Mouse (Mus musculus) macrophage (primary cell): ENCODE measurements around the gene Rab31. TPM values are rescaled to one million over a fixed set of nuclear protein-coding genes. Genes with fewer than 3 reads are reported as not detected.

Source experiments
- H3K27ac ChIP-seq: fragments of 350-480 bp; formaldehyde crosslinking; 2 replicates; pipeline ENCODE4 v1.9.0; 2021
- H3K36me3 ChIP-seq: fragments of 350-480 bp; formaldehyde crosslinking; 2 replicates; pipeline ENCODE4 v1.9.0; 2021; ENCODE audit errors: inconsistent target
- H3K4me3 ChIP-seq: fragments of 350-480 bp; formaldehyde crosslinking; 2 replicates; pipeline ENCODE4 v1.9.0; 2021; ENCODE audit errors: inconsistent target
- H3K79me2 ChIP-seq: fragments of 350-480 bp; formaldehyde crosslinking; 2 replicates; pipeline ENCODE4 v1.9.0; 2021; ENCODE audit errors: inconsistent target
- WGBS: methylation state at CpG from one replicate; pipeline ENCODE4 v1.1.7; 2026; ENCODE audit warnings: inconsistent platforms; ENCODE audit not compliant: missing documents; 5-methylcytosine and 5-hydroxymethylcytosine counted together
- polyA plus RNA-seq: library from polyadenylated mRNA; stranded (reverse); fragments of 250-400 nt; gene quantifications from 3 replicates; pipeline ENCODE4 v1.2.4, GENCODE M21; 2018; ENCODE audit warnings: inconsistent platforms

Gene Rab31
- polyA plus RNA-seq, 1 experiment from 2014 or later, result 93.9 TPM

DNA sequence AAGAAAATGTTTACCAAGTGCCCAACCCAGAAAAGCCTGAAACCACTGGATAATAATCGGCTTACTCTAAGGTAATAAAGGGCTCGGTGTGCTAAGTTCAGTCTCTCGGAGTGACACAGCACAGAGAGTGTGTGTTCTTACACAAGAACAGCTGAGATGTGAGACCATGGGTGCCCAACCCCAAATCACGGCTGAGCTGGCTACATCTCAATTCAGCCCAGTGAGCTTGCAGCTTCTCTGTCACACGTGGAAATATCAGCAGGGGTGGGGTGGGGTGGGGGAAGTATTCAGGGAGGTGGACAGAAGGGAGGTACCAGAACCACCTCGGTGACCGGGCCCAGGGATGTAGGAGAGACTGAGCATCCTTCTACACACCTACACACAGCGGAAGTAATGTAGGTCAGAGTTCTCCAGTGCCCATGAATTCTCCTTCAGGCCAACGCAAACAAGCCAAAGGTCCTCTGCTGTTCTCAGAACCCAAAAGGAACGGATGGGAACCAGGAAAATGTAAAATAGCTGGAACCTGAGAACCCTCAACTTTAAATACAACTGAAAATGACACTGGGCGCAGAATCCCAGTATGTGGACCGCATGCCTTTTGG, 106.7 kb downstream of the Rab31 start:
- Histone ChIP-seq H3K36me3 (peaks cover 16% of the 10 kb centered on the region; the same call in 1 of the 2 replicates), H3K79me2 (peaks cover 27% of the 10 kb centered on the region; the same call in 1 of the 2 replicates), H3K4me3 (no peak overlapping the region), H3K27ac (no peak overlapping the region)
- 88% methylated on average over 12 of the region's 12 CpGs for WGBS

DNA sequence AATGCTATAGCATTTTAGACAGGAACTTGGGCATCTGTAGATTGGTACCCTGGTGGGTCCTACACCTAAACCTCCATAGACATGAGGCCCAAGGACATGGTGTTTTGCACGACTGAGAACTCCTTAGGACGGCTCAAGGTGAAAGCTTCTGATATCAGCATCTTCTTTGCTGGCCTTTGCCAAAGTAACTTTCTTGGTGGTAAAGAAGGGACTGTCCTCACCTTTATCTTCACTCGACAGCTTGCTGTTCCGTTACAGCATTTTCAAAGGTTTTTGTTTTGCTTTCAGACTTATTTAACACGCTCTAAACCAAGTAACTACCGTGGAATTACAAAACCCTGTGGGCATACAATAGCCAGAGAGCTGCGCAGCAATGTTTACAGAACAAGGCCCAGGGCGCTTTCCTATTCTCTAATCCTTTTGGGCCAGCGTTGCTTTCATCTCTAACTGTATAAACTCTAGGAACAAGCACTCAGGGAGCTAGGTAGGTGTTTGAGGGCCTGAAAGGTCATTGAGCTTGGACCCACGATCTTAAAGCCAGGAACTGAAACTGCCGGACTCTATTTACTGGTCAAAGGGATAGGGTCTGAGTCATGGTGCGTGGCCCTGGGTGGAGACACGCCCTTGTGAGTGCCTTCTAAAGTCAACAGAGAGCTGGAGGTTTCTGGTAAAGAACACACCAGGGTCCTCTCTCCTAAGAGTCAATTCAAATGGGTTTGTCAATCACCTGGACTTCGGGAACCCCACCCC, 109.0 kb downstream of the Rab31 start:
- H3K79me2 ChIP-seq, result peaks cover 38% of the 10 kb centered on the region; the same call in 1 of the 2 replicates
- H3K27ac ChIP-seq, result peak overlapping the region; percentile 60
- H3K36me3 ChIP-seq, result peaks cover 16% of the 10 kb centered on the region; the same call in 1 of the 2 replicates
- 70% methylated on average over 14 of the region's 14 CpGs for WGBS
- no peak overlapping the region for H3K4me3 ChIP-seq

DNA sequence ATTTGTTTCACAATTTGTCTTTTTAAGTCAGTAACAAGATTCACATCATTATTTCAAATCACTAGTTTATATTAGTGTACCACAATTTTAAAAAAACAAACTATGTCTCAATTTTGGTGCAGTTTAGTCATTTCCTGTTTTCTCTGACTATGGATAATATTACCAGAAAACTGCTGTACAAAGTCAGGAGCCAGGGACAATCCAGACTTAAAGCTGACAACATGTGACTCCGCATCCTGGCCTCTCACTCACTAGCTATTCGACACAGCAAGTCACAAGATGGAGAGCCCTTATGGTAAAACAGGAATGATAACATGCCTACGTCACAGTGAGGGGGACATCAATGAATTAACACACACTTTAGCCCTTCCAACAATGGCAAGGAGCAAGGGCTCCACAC, 109.9 kb downstream of the Rab31 start:
- H3K79me2 ChIP-seq, result peaks cover 38% of the 10 kb centered on the region; the same call in 1 of the 2 replicates
- WGBS, result 81% methylated on average over 3 of the region's 3 CpGs
- H3K36me3 ChIP-seq, result peaks cover 13% of the 10 kb centered on the region; the same call in 1 of the 2 replicates
- H3K4me3 ChIP-seq, result no peak overlapping the region
- peak overlapping the region; percentile 60 for H3K27ac ChIP-seq

DNA sequence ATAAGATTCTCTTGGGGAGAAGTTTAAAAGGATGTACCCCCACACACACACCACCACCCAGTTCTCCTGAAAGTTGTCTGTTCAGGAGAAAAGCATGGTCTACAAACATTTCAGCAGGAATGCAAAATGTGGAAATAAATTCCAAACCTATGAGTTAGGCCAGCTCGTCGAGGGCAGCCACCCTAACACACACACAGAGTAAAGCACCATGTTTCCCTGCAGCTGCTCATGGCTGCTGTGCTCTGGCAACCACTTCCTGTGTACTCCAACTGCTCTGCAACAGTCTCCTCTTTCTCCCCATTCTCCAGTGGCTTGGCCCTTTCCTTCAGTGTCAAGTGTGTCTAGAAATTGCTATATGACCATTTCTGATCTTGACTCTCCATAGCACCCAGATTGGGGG, 114.1 kb downstream of the Rab31 start:
- no peak overlapping the region for H3K4me3 ChIP-seq
- H3K36me3 ChIP-seq, result peaks cover 19% of the 10 kb centered on the region
- H3K27ac ChIP-seq, result no peak overlapping the region
- H3K79me2 ChIP-seq, result peaks cover 19% of the 10 kb centered on the region; the same call in 1 of the 2 replicates
- WGBS, result 17% methylated on average over 2 of the region's 2 CpGs

DNA sequence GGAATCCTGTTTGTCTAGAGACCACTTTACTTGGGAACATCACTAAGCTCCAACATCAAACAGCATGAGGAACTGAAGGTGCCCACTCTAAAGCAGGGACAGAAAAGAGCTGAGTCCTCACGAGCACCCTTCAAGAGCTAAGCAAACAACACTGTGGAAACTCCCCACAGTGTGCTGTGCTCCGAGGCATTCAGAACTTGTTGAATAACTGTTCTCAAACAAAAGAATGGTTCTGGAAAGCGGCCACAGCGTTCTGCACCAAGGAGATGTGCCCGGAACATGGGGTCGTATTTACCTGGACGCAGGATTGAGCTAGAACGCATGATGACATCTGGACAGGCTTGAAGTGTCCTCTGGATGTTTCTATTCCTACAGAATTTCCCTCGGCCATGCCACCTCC, 114.6 kb downstream of the Rab31 start:
- H3K4me3 ChIP-seq, result no peak overlapping the region
- H3K79me2 ChIP-seq, result peaks cover 17% of the 10 kb centered on the region; the same call in 1 of the 2 replicates
- peaks cover 24% of the 10 kb centered on the region for H3K36me3 ChIP-seq

DNA sequence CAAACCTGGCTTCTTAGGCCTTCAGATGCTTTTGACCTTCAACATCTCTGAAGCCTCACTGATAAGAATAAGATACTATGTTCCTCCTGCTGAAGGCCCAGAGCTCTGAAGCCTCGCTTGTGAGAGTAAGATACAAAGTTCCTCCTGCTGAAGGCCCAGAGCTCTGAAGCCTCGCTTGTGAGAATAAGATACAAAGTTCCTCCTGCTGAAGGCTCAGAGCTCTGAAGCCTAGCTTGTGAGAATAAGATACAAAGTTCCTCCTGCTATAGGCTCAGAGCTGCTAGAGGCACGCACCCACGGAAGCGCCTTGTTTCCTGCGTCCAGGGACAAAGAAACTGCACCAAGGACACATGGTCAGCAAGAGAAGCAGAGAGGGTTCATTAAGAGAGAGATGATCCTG, 115.8 kb downstream of the Rab31 start:
- 83% methylated on average over 5 of the region's 6 CpGs for WGBS
- Histone ChIP-seq H3K79me2 (peaks cover 11% of the 10 kb centered on the region; the same call in 1 of the 2 replicates), H3K27ac (no peak overlapping the region), H3K36me3 (peaks cover 36% of the 10 kb centered on the region), H3K4me3 (no peak overlapping the region)

More for the DNA sequence above, 114.6 kb downstream of the Rab31 start:
- 96% methylated on average over 9 of the region's 9 CpGs for WGBS
- no peak overlapping the region for H3K27ac ChIP-seq

DNA sequence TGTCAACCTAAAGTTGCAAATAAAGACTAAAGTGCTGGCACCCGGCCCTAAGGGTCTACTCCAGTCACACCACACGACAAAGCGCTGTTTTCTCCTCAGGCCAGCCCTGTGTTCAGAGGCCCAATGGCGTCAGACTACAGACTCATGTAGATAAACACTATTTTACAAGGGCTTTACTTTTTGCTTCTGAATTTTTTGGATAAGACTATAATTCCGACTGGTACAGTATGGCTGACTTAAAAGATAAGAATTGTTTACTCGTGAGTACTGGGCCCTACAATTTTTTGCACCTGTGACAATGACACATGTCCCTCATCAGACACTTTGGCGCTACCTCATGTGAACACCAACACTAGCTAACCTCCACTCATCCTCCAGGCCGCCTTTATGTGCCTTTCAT, 116.5 kb downstream of the Rab31 start:
- Histone ChIP-seq H3K27ac (no peak overlapping the region), H3K36me3 (peaks cover 43% of the 10 kb centered on the region)
- WGBS, result 91% methylated on average over 8 of the region's 8 CpGs

DNA sequence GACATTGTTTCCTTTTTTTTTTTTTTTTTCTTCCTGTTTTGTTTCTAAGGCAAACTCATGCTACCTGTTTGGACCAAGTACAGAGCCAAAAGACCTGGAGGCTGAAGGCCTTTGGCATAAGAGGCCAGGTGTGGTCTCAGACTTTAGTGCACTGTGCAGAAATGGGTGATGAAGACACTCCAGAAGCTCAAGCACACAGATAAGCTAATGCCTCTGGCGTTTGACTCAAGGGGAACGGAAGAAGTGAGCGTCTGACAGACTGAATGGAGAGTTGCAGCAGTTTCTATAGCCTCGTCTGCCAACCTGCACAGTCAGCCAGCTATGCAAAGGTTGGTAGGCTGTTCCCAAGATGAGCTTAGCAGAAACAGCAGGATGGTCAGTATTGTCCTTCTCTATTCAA, 116.9 kb downstream of the Rab31 start:
- H3K27ac ChIP-seq, result no peak overlapping the region
- WGBS, result 84% methylated on average over 4 of the region's 4 CpGs
- H3K4me3 ChIP-seq, result no peak overlapping the region

More for the DNA sequence above, 116.5 kb downstream of the Rab31 start:
- H3K4me3 ChIP-seq, result no peak overlapping the region
- H3K79me2 ChIP-seq, result peaks cover 11% of the 10 kb centered on the region; the same call in 1 of the 2 replicates

DNA sequence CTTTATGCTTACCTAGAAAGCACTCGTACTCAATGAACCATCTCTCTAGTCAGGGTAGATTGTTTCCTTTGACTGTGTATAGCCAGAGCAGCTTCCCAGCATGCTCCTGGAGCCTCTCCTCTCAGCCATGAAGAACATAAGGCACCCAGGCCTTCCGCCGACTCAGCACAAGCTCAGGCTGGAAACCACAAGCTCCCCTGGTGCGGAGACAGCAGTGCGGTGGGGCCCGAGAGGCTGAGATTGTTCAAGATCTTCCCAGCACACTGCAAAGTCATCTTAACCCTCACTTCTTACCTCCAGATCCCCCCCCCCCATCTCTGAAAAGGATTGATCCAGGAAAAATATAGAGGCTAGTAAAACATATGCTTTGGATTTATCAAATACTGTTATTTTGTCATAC, 122.0 kb downstream of the Rab31 start:
- no peak overlapping the region for H3K4me3 ChIP-seq
- no peak overlapping the region for H3K27ac ChIP-seq
- peaks cover 43% of the 10 kb centered on the region for H3K36me3 ChIP-seq
- WGBS, result 71% methylated on average over 6 of the region's 6 CpGs
- no peaks in the 10 kb centered on the region for H3K79me2 ChIP-seq

More for the DNA sequence above, 116.9 kb downstream of the Rab31 start:
- H3K79me2 ChIP-seq, result peaks cover 11% of the 10 kb centered on the region; the same call in 1 of the 2 replicates
- H3K36me3 ChIP-seq, result peaks cover 43% of the 10 kb centered on the region

DNA sequence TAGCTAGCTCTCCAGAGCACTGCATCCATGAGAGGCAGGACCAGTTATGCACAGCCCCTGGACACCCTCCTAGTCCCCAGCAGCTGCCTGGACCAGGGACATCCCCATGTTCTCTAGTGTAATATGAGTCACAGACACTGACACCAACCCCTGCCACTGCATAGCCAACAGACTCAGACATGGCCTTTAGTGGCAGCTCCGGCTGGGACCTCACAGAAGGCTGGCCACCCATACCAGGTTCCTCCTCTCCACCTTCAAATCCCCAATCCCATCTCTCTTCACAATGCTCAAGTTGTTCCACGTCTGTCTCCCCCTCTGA, 123.4 kb downstream of the Rab31 start:
- WGBS, result 100% methylated on average over 2 of the region's 2 CpGs
- H3K27ac ChIP-seq, result no peak overlapping the region
- no peak overlapping the region for H3K4me3 ChIP-seq
- H3K36me3 ChIP-seq, result peaks cover 31% of the 10 kb centered on the region
- no peaks in the 10 kb centered on the region for H3K79me2 ChIP-seq

DNA sequence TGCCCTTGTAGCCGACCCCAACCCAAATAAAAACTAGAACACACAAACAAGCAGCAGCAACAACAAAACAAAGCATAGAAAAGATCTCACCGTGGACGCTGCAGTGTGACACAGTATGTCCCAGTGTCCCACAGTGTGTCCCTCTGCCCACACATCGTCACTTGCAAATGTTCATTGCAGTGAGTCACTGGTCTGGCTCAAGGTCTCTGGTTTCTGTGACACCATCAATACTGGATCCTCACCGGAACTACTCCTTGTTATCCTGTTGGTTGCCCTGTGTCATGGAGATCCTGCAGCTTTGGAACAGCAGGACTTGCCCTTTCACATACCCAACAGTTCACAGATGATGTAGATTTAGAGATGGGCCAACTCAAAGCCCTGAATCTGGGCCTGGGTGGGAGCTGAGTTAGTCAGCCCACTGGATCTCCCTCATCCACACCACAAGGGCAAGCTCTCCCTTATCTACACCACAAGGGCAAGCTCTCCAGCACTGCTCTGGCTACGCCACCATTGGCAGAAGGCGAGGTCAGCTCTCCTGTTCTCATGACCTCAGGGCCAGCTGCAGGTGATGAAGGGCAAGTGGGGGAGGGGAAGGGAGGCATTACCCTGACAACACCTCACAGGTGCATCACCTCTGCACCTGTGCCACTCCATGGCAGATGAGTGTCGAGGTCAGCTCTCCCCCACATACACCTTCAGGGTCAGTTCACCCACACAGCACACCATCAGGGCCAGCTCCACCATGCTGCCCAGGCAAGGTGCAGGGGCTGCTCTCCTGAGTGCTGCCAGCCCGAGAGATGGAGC, 124.0 kb downstream of the Rab31 start:
- Histone ChIP-seq H3K27ac (no peak overlapping the region), H3K79me2 (no peaks in the 10 kb centered on the region), H3K4me3 (no peak overlapping the region), H3K36me3 (peaks cover 25% of the 10 kb centered on the region)
- 91% methylated on average over 9 of the region's 9 CpGs for WGBS

DNA sequence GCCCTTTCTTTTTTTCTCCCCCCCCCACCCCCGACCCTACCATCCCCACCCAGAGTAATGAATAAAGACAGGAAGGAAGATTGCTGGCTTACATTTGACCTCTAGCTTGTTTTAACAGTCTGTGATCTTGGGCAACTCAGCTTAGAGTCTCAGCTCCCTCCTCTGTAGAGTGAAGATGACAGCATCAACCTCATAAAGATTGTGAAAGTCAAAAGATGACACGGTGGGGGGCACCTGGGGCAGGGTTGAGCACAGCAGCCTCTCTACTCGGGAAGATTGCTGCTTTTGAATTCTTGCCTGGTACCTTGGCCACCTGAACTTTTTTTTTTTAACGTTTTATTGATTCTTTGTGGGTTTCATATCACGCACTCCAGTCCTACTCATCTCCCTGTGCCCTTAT, 124.6 kb downstream of the Rab31 start:
- peaks cover 19% of the 10 kb centered on the region for H3K36me3 ChIP-seq
- H3K4me3 ChIP-seq, result no peak overlapping the region
- no peaks in the 10 kb centered on the region for H3K79me2 ChIP-seq
- no peak overlapping the region for H3K27ac ChIP-seq
- WGBS, result 59% methylated on average over 4 of the region's 5 CpGs

DNA sequence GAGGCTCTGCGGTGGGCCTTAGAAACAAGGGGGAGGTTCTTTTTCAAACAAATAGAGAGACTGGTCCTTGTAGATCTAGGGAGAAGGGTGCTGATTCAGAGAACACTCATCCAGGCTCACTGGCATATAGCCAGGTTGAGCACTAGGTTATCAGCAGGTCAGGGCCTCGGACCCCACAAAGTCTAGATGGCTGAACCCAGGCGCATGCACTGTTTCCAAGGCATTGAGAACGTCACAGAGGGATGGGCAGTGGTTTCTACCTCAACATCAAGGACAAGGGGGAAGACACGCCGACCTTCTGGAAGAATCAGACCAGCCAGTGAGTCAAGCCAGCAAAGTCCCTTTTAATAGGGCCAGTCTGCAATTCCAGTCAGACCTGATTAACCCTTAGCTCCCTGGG, 125.3 kb downstream of the Rab31 start:
- H3K79me2 ChIP-seq, result no peaks in the 10 kb centered on the region
- WGBS, result 89% methylated on average over 6 of the region's 6 CpGs
- H3K4me3 ChIP-seq, result no peak overlapping the region
- H3K36me3 ChIP-seq, result peaks cover 12% of the 10 kb centered on the region
- no peak overlapping the region for H3K27ac ChIP-seq

DNA sequence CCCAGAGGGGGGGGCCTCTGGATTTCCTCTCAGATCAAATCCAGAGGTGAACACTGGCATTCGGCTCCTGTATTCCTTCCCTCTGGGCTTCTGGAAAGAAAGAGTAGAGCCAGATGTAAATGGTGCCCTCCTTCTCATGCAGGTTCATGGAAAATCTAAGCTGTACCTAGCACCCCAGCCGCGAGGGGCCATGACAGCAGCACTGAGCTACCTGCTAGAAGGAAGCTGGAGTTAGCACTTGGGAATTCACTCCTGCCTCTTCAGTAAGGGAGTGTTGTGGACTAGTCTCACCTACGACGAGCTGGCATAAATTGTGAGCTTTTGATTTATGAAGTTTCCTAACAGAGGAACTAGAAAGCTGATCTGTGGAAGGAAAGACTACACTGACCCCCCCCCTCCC, 129.0 kb downstream of the Rab31 start:
- Histone ChIP-seq H3K36me3 (no peaks in the 10 kb centered on the region), H3K79me2 (no peaks in the 10 kb centered on the region), H3K4me3 (no peak overlapping the region), H3K27ac (0 out of 2 replicates have a peak overlapping the region, but pooled peaks have one; percentile 10)
- WGBS, result 64% methylated on average over 5 of the region's 5 CpGs
